Mouse (Mus musculus): ENCODE data around the gene 1700001C19Rik.

DNA sequence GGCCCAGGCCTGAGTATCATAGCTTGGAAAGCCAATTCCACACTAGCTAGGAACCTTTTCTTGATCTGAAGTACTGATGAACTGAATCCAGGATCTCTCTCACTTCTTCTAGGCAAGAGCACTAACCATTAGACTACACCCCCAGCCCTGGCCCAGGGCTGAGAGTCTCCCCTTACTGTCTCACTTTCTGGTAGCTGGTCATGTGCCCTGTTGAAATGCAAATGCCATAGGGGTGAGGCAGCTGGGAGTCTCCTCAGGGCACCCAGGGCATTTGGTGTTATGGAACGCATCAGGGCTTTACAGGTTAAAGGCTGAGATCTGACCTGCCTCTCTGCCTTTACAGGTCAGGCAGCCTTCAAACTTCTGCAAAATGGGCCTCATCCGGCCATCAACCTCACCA, 17.0 kb downstream of the 1700001C19Rik start:
- TF ChIP-seq CTCF (IDR thresholded peaks at IDR 0.05; ENCODE audit: low read depth, low read length) (no peak), GATA1 (IDR thresholded peaks at IDR 0.05; ENCODE audit: borderline replicate concordance, low read length) (no peak), GATA2 (IDR thresholded peaks at IDR 0.05; ENCODE audit: borderline replicate concordance, low read depth, low read length) (no peak), TAL1 (conservative IDR thresholded peaks at IDR 0.05; ENCODE audit: low read depth, low read length) (no peak)

Measured in G1E (cell line).